Mouse (Mus musculus): ENCODE data around the gene Palm. TPM values are rescaled to one million over a fixed set of nuclear protein-coding genes. Genes with fewer than 3 reads are reported as not detected.
"Not testable (repeated sequence)": the region's sequence is repeated elsewhere in the genome, so short reads cannot be mapped to it uniquely, and the experiment has no call there.

The Palm gene
- total RNA-seq (2021), result 100 to 1,000 TPM; 430 to 432 TPM

DNA sequence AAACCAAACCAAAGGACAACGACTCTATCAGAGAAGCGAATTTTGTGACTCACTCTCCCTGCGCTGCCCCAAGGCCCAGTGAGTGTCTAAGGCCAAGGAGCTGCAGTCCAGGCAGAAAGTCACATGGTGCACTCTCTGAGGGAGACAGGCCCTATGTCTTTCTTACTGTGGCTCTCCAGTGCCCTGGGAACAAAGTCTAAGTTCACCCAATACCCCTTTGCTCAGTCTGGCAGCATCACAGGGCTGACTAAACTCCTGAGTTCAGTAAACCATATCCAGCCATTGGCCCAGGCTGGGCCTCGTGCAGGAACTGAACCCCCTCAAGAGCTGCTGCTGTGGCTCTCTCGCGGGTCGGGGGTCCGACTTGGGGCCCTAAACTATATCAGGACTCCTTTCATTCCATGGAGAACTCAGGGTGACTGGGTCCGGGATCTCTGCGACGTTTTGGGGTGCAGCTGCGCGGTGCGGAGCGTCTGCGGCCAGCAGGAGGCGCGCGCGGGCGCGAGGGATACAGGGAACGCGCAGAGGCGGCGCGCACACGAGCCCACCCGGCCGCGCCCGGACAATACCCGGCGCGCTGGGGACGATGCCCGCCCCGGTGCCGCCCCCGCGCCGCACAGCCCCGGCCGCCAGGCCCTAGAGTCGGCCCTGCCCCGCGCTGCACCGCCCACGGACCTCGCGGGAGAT, at the start of gene Palm:
Gene Palm, plus strand, starts transcription at position 522 of the 687 bp plus-strand sequence.
- intact Hi-C loops (cut with DNase I), result loop anchor here (2.0 kb wide), 1 partner anchor 20 kb away; no protein-coding TSS in a partner anchor

GRCm38 (mm10) chr10:79743650-79744365, 49.6 kb upstream of the Palm start:
- intact Hi-C loops (cut with DNase I), result no loop called here
- no peak for DNase-seq (ENCODE audit: extremely low spot score in 1 of 2, low spot score in 2 of 2)

More for the DNA sequence above, at the start of gene Palm:
- DNase-seq (ENCODE audit: extremely low spot score in 1 of 2, low spot score in 2 of 2), result peak; percentile 48 to 87

GRCm38 (mm10) chr10:79745411-79745810, 48.0 kb upstream of the Palm start:
- intact Hi-C loops (cut with DNase I), result no loop called here
- DNase-seq (ENCODE audit: extremely low spot score in 1 of 2, low spot score in 2 of 2), result no peak

DNA sequence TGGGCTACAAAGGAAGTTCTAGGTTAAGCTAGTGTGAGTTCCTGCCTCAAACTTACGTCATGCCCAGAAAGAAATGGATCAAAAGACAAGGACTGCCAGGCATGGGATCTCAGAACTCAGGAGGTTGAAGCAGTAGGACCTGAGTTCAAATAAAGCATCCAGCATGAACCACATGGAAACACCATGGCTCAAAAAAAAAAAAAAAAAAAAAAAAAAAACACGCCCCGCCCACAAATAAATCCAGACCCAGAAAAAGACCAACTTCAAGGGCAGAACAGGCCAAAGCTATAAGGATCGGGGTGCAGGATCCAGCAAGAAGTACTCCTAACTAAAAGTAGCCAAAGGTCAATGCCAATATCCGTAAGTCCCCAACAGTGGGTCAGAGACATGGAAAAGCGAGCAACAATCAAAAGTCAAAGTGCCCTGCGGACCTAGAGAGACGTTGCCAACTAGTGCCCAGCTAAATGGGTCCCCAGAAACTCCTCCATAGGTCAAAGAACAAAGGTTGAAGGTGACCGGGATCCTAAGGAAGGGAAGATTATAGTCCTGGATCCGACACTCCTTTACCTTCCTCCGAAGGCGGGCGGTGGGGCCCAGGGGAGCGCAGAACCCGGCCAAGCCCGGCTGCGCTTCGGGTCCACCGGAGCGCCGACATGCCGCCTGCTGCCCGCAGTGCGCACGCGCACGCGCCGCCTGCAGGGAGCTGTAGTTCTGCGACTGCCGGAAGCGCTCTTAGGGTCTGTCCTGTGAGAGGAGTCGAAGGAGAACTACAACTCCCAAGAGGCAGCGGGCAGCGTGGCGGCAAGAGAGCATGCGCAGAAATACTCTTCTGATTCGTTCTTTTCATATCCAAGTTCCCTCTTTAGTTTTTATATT, 47.2 kb upstream of the Palm start, which contains the start of gene Polrmt:
Gene Polrmt, minus strand, starts transcription at position 684 of the 876 bp plus-strand sequence.
- DNase-seq (ENCODE audit: extremely low spot score in 1 of 2, low spot score in 2 of 2), result peak; percentile 97
- intact Hi-C loops (cut with DNase I), result no loop called here

DNA sequence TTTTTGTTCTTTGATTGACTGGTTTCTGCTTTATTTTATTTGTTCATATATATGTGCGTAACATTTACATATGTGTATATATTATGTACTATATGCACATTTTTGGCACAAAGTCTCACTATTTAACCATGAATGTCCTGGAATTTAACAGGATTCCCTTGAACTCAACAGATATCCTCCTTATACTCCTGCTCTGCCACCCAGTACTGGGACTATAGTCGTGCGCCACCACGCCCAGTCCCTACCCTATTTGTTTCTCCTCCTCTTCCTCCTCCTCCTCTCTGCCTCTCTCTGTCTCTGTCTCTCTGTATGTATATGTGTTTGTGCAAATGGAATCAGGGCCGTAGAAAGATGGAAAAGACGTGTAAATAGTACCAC, 46.6 kb upstream of the Palm start:
- no peak for DNase-seq (ENCODE audit: extremely low spot score in 1 of 2, low spot score in 2 of 2)
- intact Hi-C loops (cut with DNase I), result no loop called here

GRCm38 (mm10) chr10:79748496-79748895, 44.9 kb upstream of the Palm start:
- no peak for DNase-seq (ENCODE audit: extremely low spot score in 1 of 2, low spot score in 2 of 2)
- intact Hi-C loops (cut with DNase I), result no loop called here

DNA sequence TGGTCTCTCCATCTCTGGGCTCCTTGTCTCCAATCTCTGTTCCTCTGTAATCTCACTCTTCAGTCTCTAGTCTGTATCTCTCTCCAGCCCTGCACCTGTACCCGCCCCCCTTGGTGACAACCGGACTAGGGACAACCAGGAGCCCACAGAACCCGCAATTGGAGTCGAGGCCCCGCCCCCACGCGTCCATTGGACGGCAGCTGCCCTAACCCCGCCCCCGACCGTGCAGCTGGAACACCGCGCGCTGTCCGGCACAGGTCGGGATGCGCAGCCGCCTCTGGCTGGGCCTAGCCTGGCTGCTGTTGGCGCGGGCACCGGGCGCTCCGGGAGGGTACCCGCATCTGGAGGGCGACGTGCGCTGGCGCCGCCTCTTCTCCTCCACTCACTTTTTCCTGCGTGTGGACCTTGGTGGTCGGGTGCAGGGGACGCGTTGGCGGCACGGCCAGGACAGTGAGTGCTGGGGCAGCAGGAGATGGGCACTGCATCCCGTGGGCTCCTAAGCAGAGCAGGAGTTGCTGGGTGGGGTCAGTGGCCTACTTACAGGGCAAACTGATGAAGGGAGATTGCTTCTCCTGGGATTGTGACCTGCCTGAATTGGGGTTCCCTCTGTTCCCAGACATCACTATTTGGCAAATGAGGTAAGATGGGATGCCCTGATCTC, 38.4 kb upstream of the Palm start, which contains the start of gene Fgf22:
Gene Fgf22, plus strand, starts transcription at position 221 of the 661 bp plus-strand sequence.
- intact Hi-C loops (cut with DNase I), result no loop called here

DNA sequence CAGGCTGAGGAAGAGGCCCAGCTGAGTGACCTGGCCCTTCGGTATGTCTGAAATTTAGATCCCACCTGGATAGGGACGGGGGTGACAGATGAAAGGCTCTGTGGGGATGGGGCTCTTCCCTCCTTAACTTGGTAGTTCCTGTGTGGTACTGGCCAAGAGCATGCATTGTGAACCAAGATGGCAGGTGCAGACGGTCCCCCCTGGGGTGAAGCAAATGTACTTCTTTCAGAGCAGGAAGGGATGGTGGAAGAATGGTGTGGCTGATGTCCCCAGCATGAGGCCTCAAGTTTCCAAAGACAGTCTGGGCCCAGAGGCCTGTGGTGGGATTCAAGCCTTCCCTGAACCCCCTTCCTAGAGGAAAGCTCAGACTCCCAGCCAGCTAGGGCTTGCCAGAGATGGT, 37.5 kb upstream of the Palm start:
- intact Hi-C loops (cut with DNase I), result no loop called here
- DNase-seq (ENCODE audit: extremely low spot score in 1 of 2, low spot score in 2 of 2), result no peak

More for the DNA sequence above, 38.4 kb upstream of the Palm start, which contains the start of gene Fgf22:
- peak in 1 of 2 experiments; percentile 87 for DNase-seq (ENCODE audit: extremely low spot score in 1 of 2, low spot score in 2 of 2)

- intact Hi-C loops (cut with DNase I), result no loop called here
- DNase-seq (ENCODE audit: extremely low spot score in 1 of 2, low spot score in 2 of 2), result peak in 1 of 2 experiments; percentile 26
Observed at GRCm38 (mm10) chr10:79756660-79757059, 36.7 kb upstream of the Palm start.

DNA sequence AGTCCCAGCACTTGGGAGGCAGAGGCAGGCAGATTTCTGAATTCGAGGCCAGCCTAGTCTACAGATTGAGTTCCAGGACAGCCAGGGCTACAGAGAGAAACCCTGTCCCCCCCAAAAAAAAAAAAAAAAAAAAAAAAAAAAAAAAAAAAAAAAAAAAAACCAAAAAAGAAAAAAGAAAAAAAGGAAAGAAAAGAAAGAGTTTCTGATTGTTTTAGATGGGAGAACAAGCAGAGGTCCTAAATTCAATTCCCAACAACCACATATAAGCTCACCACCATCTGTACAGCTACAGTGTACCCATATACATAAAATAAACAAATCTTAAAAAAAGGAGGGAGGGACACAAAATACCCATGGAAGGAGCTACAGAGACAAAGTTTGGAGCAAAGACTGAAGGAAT, 33.7 kb upstream of the Palm start:
- intact Hi-C loops (cut with DNase I); DNase-seq (ENCODE audit: extremely low spot score in 1 of 2, low spot score in 2 of 2): not testable (repeated sequence)

GRCm38 (mm10) chr10:79760603-79761143, 32.7 kb upstream of the Palm start:
- intact Hi-C loops (cut with DNase I), result no loop called here
- DNase-seq (ENCODE audit: extremely low spot score in 1 of 2, low spot score in 2 of 2), result no peak

DNA sequence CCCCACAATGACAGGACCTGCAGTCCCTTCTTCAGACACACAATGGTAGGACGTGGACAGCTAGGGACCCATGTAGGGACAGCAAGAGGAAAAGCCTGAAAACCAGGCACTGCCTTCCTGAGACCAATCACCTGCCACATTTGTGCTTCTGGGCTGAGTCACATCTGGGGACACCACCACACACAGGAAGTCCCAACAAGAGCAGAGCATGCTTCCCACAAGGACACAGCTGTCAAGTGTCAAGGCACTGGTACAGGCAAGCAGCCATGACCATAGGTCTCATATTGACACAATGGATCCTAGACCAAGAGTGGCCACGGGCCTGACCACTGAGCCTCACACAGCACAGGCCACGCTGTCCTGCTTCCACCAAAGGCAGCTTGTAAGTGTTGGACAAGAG, 30.5 kb upstream of the Palm start:
- intact Hi-C loops (cut with DNase I), result no loop called here
- no peak for DNase-seq (ENCODE audit: extremely low spot score in 1 of 2, low spot score in 2 of 2)

- intact Hi-C loops (cut with DNase I), result no loop called here
- no peak for DNase-seq (ENCODE audit: extremely low spot score in 1 of 2, low spot score in 2 of 2)
Observed at GRCm38 (mm10) chr10:79764234-79764633, 29.1 kb upstream of the Palm start.

- intact Hi-C loops (cut with DNase I), result no loop called here
- no peak for DNase-seq (ENCODE audit: extremely low spot score in 1 of 2, low spot score in 2 of 2)
Observed at GRCm38 (mm10) chr10:79765228-79765745, 28.1 kb upstream of the Palm start.

- DNase-seq (ENCODE audit: extremely low spot score in 1 of 2, low spot score in 2 of 2), result no peak
- intact Hi-C loops (cut with DNase I), result no loop called here
Observed at GRCm38 (mm10) chr10:79766001-79766507, 27.3 kb upstream of the Palm start.

DNA sequence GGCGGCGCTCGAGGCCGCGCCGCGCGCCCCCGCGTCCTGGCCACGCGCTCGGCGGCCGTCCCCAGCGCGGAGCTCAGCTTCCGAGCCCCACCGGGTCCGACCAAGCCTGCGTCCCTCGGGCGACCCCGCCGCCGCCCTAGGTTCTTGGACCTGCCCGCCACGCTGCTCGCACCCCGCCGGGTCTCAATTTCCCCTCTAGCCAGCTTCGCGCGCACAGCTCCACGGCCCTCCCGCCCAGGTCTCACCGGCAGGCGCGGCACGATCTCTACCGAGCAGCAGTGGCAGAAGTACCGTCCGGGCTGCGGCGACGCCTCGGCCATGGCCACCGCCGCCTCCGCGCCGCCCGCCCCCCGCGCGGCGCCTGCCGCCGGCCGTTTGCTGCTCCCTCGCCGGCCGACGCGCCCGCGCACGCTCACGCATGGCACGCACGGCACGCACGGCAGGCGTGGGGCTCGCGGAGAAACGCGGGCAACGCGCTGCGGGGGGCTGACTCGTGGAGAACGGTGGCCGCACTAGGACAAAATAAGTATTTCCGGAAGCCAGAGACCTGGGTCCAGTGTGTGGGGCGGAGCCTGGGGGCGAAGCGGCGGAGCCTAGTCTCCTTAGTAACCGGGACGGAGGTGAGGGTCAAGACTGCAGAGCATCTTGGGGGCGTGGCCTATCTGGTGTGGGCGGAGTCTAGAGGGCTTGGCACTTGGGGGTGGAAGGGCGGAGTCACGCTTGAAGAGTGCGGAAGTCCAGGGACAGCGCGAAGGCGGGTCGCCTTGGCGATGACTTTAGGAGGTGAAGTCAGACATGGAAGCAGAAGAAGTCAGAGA, 26.7 kb upstream of the Palm start, which contains the start of gene Rnf126:
Gene Rnf126, minus strand, starts transcription at position 445 of the 818 bp plus-strand sequence.
- DNase-seq (ENCODE audit: extremely low spot score in 1 of 2, low spot score in 2 of 2), result peak; percentile 98 to 99
- intact Hi-C loops (cut with DNase I), result no loop called here
